Mouse (Mus musculus) urinary bladder, adult 2 months (tissue): ENCODE measurements at regions not wholly inside any gene's neighbourhood (a gene's known extent, or its start where the extent isn't known, plus 50 kb on each side); places are given as distances from the start of the nearest gene placed in this dataset.

Experiments
- DNase-seq: peaks from one replicate; pipeline ENCODE4 v3.0.0; 2022; ENCODE audit warnings: low spot score

DNA sequence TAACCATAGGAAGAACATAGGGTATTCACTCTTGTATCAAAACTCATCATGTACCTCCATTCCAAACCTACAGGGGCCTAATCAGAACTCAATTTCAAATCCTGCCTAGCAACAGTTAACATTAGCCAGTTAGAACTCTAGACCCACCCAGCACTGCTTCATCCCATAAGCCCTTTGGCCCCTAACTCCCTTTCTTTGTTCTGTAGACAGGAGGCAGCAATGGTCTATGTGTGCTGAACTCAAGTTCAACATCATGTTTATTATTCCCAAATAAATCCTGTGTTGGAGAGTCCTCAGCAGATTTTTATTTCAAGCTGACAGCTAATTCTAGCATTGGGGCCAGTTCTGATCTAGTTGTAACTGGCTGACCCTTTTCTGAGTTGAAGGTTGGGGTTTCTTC is 112.2 kb downstream of the Ipo8 start:
- no peak for DNase-seq

DNA sequence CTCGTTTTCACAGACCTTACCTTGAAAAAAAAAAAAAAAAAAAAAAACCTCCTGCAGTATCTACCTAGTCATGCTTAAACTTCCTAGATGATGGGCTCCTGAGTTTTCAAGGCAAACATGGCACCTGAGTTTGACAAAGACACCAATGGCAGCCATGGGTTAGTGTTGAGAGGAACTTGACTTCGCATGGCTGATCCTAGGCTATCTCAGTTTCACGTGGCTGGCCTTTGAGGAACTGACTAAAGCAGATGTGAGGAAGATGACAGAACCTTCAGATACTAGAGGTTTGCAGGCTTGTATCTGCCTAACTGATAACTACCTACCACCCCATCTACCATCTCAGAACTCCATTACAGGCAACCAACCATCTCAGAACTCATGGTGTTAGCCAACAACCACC is 120.9 kb downstream of the Ipo8 start:
- no peak for DNase-seq

GRCm38 (mm10) chr6:148708389-148708788 is 122.9 kb downstream of the Ipo8 start:
- no peak for DNase-seq

- no peak for DNase-seq
Observed at GRCm38 (mm10) chr6:148705711-148706110, 125.6 kb downstream of the Ipo8 start.

DNA sequence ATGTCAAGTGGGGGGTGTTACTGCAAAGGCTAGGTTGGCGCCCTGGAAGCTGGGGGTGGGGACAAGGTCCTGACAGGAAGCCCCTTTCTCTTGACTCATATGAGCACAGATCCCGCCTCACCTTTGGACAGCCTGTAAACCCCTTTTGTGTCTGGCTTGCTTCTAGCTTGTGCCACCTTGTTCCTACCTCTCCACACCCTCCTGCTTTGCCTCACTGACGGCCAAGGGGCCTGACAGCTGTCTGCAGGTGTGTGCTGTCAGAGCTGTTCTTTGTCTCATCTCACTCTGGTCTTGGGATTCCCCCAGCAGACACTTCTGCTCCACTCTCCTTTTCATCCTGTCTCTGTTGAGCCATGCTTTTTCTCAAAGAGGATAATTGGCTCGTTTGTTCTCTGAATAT is 137.9 kb downstream of the Ipo8 start:
- no peak for DNase-seq

DNA sequence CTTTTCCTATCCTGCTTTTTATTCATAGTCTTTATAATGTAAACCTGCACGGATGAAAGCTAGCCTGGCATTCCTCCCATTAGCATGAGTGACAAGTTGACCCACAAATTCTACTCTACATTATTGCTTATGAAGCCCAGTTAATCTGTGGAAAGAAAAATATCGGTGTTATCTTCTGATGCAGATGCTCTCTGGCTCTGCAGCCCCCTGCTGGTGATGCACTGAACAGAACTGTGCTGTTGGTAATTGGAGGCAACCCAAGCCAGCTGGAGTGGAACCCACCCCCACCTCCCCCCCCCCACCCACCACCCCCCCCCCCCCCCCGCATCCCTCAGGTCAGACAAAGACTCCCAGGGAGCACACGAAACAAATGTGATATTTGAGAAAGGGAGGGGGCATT is 143.5 kb downstream of the Ipo8 start:
- DNase-seq, result peak; percentile 24

DNA sequence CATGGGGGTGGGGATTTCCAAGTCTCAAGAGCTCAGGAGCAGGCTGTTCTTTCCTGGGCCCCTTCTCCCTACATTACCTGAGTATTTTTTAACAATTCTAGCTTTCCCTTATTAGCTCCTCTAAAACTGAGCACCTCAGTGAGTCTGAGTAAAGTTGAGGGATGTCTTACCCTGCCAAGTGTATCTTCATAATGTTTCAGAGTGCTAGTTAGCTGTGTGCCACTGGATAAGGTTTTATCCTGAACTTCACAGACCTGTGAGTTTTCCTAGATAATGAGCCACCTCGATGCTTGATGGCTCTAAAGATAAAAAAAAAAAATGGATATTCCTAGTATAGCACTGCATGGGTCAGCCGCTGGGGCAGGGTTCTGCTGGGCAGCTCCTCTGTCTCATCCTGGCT is 171.1 kb downstream of the Ipo8 start:
- no peak for DNase-seq

GRCm38 (mm10) chr6:148653216-148653615 is 178.1 kb downstream of the Ipo8 start:
- DNase-seq, result no peak

DNA sequence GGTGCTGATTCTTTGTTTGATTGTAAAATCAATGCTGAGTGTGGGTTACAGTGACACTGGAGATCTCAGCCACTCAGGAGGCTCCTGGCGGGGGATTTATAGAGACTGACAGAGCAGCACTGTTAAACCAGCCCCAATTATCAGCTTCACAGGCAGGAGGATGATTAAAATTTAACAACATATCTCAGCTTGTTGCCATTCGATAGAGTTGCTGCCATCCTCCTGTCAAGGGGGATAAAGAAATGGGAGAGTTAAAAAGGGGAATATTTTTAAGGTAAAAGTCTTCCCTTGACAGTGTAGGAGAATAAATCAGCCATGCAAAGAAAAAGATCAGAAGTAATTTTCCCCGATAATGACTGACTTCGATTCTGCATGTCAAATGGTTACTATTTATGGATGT is 178.8 kb downstream of the Ipo8 start:
- no peak for DNase-seq

GRCm38 (mm10) chr6:148647423-148648390 is 183.6 kb downstream of the Ipo8 start:
- no peak for DNase-seq

- no peak for DNase-seq
Observed at GRCm38 (mm10) chr6:148640595-148640994, 190.7 kb downstream of the Ipo8 start.

DNA sequence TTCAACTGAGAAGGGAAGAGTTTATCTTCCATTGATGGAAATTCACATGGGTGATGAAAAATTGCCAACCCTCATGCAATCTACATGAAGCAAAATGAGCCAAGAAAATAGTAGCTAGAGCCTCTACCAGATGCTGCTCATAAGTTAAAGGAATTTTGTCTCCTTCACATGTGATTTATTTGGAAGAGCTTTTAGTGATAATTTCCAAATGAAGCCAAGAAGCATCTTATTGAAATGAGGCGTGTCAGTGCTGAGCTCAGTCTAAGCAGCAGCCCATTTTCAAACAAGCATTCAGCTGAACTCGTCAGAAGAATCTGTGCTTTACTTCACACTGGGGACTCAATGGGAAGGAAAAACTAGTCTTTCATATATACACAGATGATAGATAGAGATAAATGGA is 190.0 kb upstream of the Tmtc1 start:
- no peak for DNase-seq

DNA sequence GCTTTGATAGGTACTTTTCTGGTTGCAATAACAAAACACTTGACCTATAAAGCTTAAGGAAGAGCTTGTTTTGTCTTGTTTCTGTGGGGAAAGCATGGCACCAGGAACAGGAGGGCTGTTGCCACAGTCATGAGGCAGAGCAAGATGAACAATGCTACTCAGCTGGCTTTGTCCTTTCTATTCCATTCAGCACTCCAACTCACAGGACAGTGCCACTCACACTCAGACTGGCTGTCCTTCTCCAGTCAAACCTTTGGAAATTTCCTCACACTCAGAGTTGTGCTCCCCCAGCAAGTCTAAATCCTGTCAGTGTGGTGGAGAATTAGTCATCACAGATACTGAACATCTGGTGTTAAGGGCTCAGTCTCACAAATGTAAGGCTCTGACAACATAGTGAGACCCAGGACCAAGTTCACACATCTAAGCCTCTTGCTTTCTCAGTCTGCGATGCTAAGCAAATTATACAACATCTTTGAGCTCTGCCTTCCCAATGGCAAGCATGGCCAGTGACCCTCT is 183.0 kb upstream of the Tmtc1 start:
- no peak for DNase-seq

DNA sequence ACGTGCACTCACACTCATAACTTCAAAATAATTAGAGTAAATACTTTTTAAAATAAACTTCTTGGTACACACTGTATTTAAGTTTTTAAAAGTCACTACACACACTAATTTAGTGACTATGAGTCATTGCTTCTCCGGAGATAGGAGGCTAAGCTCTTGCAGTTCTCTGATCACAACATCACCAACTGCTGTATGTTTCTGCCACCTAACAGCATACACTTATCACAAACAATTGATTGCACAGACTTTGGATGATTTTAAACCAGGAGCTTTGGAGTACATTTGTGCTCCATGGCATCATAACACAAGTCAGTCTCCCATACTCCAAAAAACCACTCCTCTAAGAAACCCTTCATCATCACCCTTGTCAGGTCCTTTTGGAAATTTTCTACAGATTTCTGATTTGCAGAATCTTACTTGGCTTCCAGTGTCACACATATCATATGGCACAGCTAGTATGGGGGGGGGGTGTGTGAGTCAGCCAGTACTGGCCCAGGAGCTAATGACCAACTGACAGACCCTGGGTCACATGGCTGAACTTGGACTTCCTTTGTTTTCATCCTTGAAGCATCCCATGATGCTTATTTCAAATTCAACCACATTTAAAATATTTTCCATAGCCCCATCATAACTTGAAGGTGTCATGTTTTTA is 179.1 kb upstream of the Tmtc1 start:
- no peak for DNase-seq

GRCm38 (mm10) chr6:148620034-148620433 is 175.8 kb upstream of the Tmtc1 start:
- no peak for DNase-seq

DNA sequence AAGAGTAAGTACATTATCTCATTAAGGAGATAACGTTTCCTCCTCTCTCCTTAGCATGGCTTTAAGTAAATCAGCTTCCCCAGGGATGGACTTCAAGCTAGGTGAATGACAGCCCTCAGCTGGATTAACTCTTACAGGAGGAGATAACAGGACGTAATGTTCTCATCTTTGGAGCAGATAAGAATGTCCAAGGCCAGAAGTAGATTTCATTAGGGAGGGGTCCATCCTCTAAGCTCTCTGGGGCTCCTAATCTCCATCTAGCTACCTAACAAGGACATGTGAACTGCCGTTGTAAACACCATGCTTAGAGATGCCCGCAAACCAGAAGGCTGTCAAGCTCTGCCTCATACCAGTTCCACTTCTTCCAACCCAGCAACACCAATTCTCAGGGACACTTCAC is 171.7 kb upstream of the Tmtc1 start:
- DNase-seq, result no peak

DNA sequence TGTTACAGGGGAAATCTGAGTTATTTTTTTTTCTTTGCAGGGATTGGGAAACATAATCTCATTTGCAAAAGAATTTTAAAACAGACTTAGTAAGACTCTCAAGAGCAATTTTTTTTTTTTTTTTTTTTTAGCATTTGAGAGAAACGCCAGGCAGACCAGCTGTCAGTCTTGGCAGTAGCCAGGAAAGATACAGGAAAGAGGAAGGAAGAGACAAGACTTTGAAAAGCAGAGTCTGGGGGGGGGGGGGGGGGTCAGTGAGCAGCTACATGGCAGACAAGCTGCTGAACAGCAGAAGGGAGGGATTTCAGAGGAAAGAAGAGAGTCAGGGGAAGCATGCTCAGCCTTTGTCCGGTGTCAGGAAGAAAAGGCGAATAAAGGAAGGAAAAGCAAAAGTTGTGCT is 171.3 kb upstream of the Tmtc1 start:
- DNase-seq, result no peak

DNA sequence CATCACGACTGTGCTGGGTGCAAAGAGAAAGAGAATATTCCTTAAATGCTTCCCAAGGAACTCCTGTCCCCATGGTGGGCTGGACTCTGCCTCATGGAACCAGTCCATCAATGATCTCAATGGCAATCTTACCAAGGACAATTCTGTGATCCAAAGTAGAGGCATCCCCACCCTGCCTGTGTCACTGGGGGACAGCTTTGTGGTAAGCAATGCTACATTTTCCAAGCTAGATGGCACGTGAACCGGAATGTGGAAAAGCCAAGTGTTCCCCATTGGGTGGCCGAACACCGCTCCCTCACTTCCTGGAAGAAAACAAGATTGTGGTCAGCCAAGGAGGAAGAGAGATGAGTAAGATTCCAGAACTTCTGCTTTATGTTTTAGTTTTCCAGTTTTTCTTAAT is 164.7 kb upstream of the Tmtc1 start:
- DNase-seq, result no peak

DNA sequence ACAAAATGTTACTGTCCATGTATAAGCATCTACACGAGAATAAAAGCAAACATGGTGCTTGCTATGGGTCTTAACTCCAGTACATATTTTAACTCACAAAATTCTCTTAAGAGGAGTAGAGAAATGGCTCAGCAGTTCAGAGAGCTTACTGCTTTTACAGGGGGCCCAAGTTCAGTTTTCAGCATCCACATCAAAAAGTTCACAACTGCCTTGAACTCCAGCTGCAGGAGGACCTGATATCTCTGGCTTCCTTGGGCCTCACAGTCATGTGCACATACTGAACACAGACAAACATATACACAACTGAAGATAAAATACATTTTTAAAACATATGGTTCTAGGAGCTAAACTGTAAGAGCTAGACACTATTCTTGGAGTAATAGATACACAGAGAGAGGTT is 161.0 kb upstream of the Tmtc1 start:
- no peak for DNase-seq

- no peak for DNase-seq
Observed at GRCm38 (mm10) chr6:148604790-148605189, 160.6 kb upstream of the Tmtc1 start.

- no peak for DNase-seq
Observed at GRCm38 (mm10) chr6:148603878-148604277, 159.7 kb upstream of the Tmtc1 start.

- no peak for DNase-seq
Observed at GRCm38 (mm10) chr6:148603460-148603859, 159.3 kb upstream of the Tmtc1 start.

DNA sequence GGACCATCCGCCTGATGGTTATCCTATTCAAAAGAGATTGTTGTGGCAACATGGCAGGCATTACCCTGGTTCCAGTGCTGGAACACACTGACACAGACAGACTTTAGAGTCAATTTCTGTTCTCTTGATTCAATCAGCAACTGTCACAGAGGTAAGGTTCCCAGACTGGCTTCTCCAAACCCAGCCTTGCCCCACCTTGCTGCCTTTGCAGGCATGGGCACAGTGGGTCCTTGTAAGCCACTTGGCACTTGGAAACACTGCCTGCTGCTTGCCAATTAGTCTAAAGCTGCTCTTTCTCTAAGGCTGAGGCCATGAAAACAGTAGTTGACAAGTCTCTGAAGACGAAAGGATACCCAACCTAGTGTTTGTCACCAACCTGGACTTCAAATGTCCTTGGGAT is 158.7 kb upstream of the Tmtc1 start:
- no peak for DNase-seq
